Mouse (Mus musculus) kidney, adult 11 months (tissue): ENCODE data around the gene Aldh5a1.

ENCODE experiments used
- DNase-seq: peaks from one replicate; pipeline ENCODE4 v3.0.0; 2022

Aldh5a1 gene

GRCm38 (mm10) chr13:24862021-24862420 is 75.4 kb downstream of the Aldh5a1 start:
- DNase-seq: no peak

- DNase-seq: no peak
Observed at GRCm38 (mm10) chr13:24861084-24861483, 76.4 kb downstream of the Aldh5a1 start.

GRCm38 (mm10) chr13:24859115-24859514 is 78.3 kb downstream of the Aldh5a1 start:
- no peak for DNase-seq
